Mouse (Mus musculus) G1E (cell line): Measurements from ENCODE around the gene Tmem56. TPM values are rescaled to one million over a fixed set of nuclear protein-coding genes. Genes with fewer than 3 reads are reported as not detected.

ENCODE experiments used
- ATAC-seq: 2 replicates; pipeline ENCODE4 v1.8.0; 2016; ENCODE audit warnings: mild to moderate bottlenecking; ENCODE audit not compliant: insufficient number of reproducible peaks, poor library complexity, low FRiP score, severe bottlenecking; ENCODE audit errors: extremely low read depth
- DNase-seq: peaks from one replicate; pipeline ENCODE4 v3.0.0; 2012; ENCODE audit warnings: low spot score
- H3K27me3 ChIP-seq: 2 replicates; pipeline ENCODE4 v1.6.1; 2012; ENCODE audit warnings: mild to moderate bottlenecking, low read length, inconsistent platforms; ENCODE audit not compliant: insufficient read depth
- H3K36me3 ChIP-seq: replicated peaks from 2 replicates; pipeline ENCODE3; 2012; ENCODE audit warnings: mild to moderate bottlenecking, inconsistent platforms
- H3K4me1 ChIP-seq: 2 replicates; pipeline ENCODE4 v1.6.1; 2012; ENCODE audit warnings: low read depth, low read length, inconsistent platforms, mixed read lengths; ENCODE audit not compliant: insufficient read depth
- H3K4me3 ChIP-seq: 2 replicates; pipeline ENCODE4 v1.5.1; 2012; ENCODE audit warnings: low read depth, mild to moderate bottlenecking, inconsistent platforms, low read length, moderate library complexity, mixed read lengths
- H3K9me3 ChIP-seq: replicated peaks from 2 replicates; pipeline ENCODE4 v1.6.1; 2012; ENCODE audit warnings: inconsistent platforms
- CTCF ChIP-seq: IDR thresholded peaks from 2 replicates; pipeline ENCODE4 v1.5.1; 2012; ENCODE audit warnings: low read depth, low read length, inconsistent platforms, mixed read lengths
- GATA1 ChIP-seq: IDR thresholded peaks from 2 replicates; pipeline ENCODE4 v1.6.1; 2012; ENCODE audit warnings: borderline replicate concordance, low read length, inconsistent platforms, mixed read lengths
- GATA2 ChIP-seq: IDR thresholded peaks from 2 replicates; pipeline ENCODE4 v1.6.1; 2012; ENCODE audit warnings: low read depth, low read length, inconsistent platforms, borderline replicate concordance
- POLR2AphosphoS5 ChIP-seq: IDR thresholded peaks from 2 replicates; pipeline ENCODE4 v1.6.1; 2012; ENCODE audit warnings: low read depth, low read length, inconsistent platforms; ENCODE audit not compliant: insufficient replicate concordance
- TAL1 ChIP-seq: conservative IDR thresholded peaks from 2 replicates; pipeline ENCODE4 v1.6.1; 2012; ENCODE audit warnings: low read depth, low read length, inconsistent platforms, mixed read lengths
- polyA plus RNA-seq: library from polyadenylated mRNA; stranded (reverse); fragments of >175 nt; gene quantifications from 2 replicates; pipeline ENCODE4 v1.2.3, GENCODE M21; 2012
- total RNA-seq, 2 experiments: library from RNA; stranded (forward) in 1 of 2; stranded (reverse) in 1 of 2; fragments of 200-1000 nt in 1 of 2; fragments of >200 nt in 1 of 2; fragmentation: Nextera tagmentation in 1 of 2; gene quantifications; 2 replicates each; pipeline ENCODE4 v1.2.3; 2014 to 2017

Gene Tmem56
- total and polyA plus RNA-seq, 3 experiments: 6.7 to 91.0 (median 34.1) TPM

- Histone ChIP-seq H3K4me3 (no peak overlapping the region), H3K36me3 (peaks cover 45% of the 10 kb centered on the region), H3K27me3 (no peaks in the 10 kb centered on the region), H3K9me3 (no peaks in the 10 kb centered on the region), H3K4me1 (peaks cover 62% of the 10 kb centered on the region)
- no peak for TF ChIP-seq TAL1
- no peak for TF ChIP-seq GATA1
- no peak for TF ChIP-seq CTCF
- TF ChIP-seq GATA2: no peak
- TF ChIP-seq POLR2AphosphoS5: no peak
- no peak for DNase-seq
- ATAC-seq: no peak
Observed at GRCm38 (mm10) chr3:121240362-121241040, 42.4 kb downstream of the Tmem56 start.

GRCm38 (mm10) chr3:121239096-121239495 is 43.8 kb downstream of the Tmem56 start:
- Histone ChIP-seq H3K27me3 (no peaks in the 10 kb centered on the region), H3K36me3 (peaks cover 55% of the 10 kb centered on the region), H3K4me1 (peaks cover 53% of the 10 kb centered on the region), H3K9me3 (no peaks in the 10 kb centered on the region), H3K4me3 (no peak overlapping the region)
- TF ChIP-seq GATA1 (no peak), TAL1 (no peak), POLR2AphosphoS5 (no peak), GATA2 (no peak), CTCF (no peak)
- ATAC-seq (no peak), DNase-seq (no peak)

GRCm38 (mm10) chr3:121224763-121225162 is 58.1 kb downstream of the Tmem56 start:
- TF ChIP-seq TAL1 (no peak), CTCF (no peak), GATA2 (no peak), GATA1 (no peak), POLR2AphosphoS5 (no peak)

GRCm38 (mm10) chr3:121224185-121224584 is 58.7 kb downstream of the Tmem56 start:
- TF ChIP-seq GATA1 (no peak), POLR2AphosphoS5 (no peak), GATA2 (no peak), TAL1 (no peak), CTCF (no peak)

More at GRCm38 (mm10) chr3:121224763-121225162, 58.1 kb downstream of the Tmem56 start:
- H3K9me3 ChIP-seq: no peaks in the 10 kb centered on the region
- no peak overlapping the region for H3K4me3 ChIP-seq
- no peaks in the 10 kb centered on the region for H3K27me3 ChIP-seq
- H3K4me1 ChIP-seq: peaks cover 18% of the 10 kb centered on the region
- peaks cover 83% of the 10 kb centered on the region for H3K36me3 ChIP-seq
- DNase-seq (no peak), ATAC-seq (no peak)

GRCm38 (mm10) chr3:121221987-121222386 is 60.9 kb downstream of the Tmem56 start:
- no peak for ATAC-seq
- no peak overlapping the region for H3K4me3 ChIP-seq
- H3K36me3 ChIP-seq: peaks cover 87% of the 10 kb centered on the region
- no peaks in the 10 kb centered on the region for H3K9me3 ChIP-seq
- no peak for DNase-seq
- H3K27me3 ChIP-seq: no peaks in the 10 kb centered on the region
- H3K4me1 ChIP-seq: peaks cover 20% of the 10 kb centered on the region
- TF ChIP-seq GATA2: no peak
- no peak for TF ChIP-seq TAL1
- no peak for TF ChIP-seq GATA1
- no peak for TF ChIP-seq POLR2AphosphoS5
- TF ChIP-seq CTCF: no peak

More at GRCm38 (mm10) chr3:121224185-121224584, 58.7 kb downstream of the Tmem56 start:
- ATAC-seq: no peak
- H3K4me3 ChIP-seq: no peak overlapping the region
- peaks cover 86% of the 10 kb centered on the region for H3K36me3 ChIP-seq
- H3K9me3 ChIP-seq: no peaks in the 10 kb centered on the region
- DNase-seq: no peak
- H3K27me3 ChIP-seq: no peaks in the 10 kb centered on the region
- H3K4me1 ChIP-seq: peaks cover 18% of the 10 kb centered on the region

GRCm38 (mm10) chr3:121217011-121217410 is 65.9 kb downstream of the Tmem56 start:
- no peak for TF ChIP-seq CTCF
- TF ChIP-seq GATA1: no peak
- TF ChIP-seq POLR2AphosphoS5: no peak
- no peak for TF ChIP-seq TAL1
- no peak for TF ChIP-seq GATA2
- H3K36me3 ChIP-seq: peaks cover 82% of the 10 kb centered on the region
- H3K4me3 ChIP-seq: no peak overlapping the region
- no peaks in the 10 kb centered on the region for H3K9me3 ChIP-seq
- peaks cover 9% of the 10 kb centered on the region for H3K4me1 ChIP-seq
- ATAC-seq (no peak), DNase-seq (no peak)
- H3K27me3 ChIP-seq: no peaks in the 10 kb centered on the region

GRCm38 (mm10) chr3:121213501-121213900 is 69.4 kb downstream of the Tmem56 start:
- peaks cover 80% of the 10 kb centered on the region for H3K36me3 ChIP-seq
- H3K4me1 ChIP-seq: peaks cover 10% of the 10 kb centered on the region; the same call in 1 of the 2 replicates
- no peak overlapping the region for H3K4me3 ChIP-seq
- H3K9me3 ChIP-seq: no peaks in the 10 kb centered on the region
- TF ChIP-seq CTCF (no peak), GATA2 (no peak), TAL1 (no peak), POLR2AphosphoS5 (no peak), GATA1 (no peak)
- H3K27me3 ChIP-seq: no peaks in the 10 kb centered on the region
- ATAC-seq: no peak
- no peak for DNase-seq
